Mouse (Mus musculus) liver, embryonic 14.5 days (tissue): ENCODE results near the gene Ctla4. TPM values are rescaled to one million over a fixed set of nuclear protein-coding genes. Genes with fewer than 3 reads are reported as not detected.

Experiments used
- ATAC-seq: fragments of 200-750 bp; cut with Nextera tagmentation; 2 replicates; pipeline ENCODE4 v1.8.0; 2017; ENCODE audit warnings: moderate number of reproducible peaks, mild to moderate bottlenecking, moderate library complexity; ENCODE audit not compliant: insufficient read depth
- DNase-seq, 3 experiments: peaks; one replicate each; pipeline ENCODE4 v3.0.0-alpha.2; 2012 to 2013; ENCODE audit warnings: low read depth in 3 of 3, low spot score in 3 of 3
- H3K27ac ChIP-seq: fragments of 300-500 bp; sonication (generic); 2 replicates; pipeline ENCODE4 v1.5.1; 2014; ENCODE audit warnings: moderate library complexity, mild to moderate bottlenecking, control low read depth, inconsistent platforms
- H3K27me3 ChIP-seq: fragments of 300-500 bp; sonication (generic); 2 replicates; pipeline ENCODE4 v1.6.1; 2014; ENCODE audit warnings: mild to moderate bottlenecking, low read length, moderate library complexity; ENCODE audit not compliant: control insufficient read depth, insufficient read depth
- H3K36me3 ChIP-seq: fragments of 300-500 bp; sonication (generic); replicated peaks from 2 replicates; pipeline ENCODE4 v1.6.1; 2014; ENCODE audit warnings: low read depth; ENCODE audit not compliant: control insufficient read depth, insufficient read depth
- H3K4me1 ChIP-seq, 2 experiments: fragments of 200-500 bp in 1 of 2; fragments of 300-500 bp in 1 of 2; sonication (generic) in 1 of 2; replicated peaks; 2 replicates each; pipeline ENCODE4 v1.6.1; 2012 to 2014; ENCODE audit warnings: antibody characterized with exemption in 1 of 2, inconsistent platforms in 1 of 2, low read length in 1 of 2; ENCODE audit not compliant: control insufficient read depth in 2 of 2, insufficient read depth in 2 of 2
- H3K4me2 ChIP-seq: fragments of 300-500 bp; sonication (generic); 2 replicates; pipeline ENCODE4 v1.6.1; 2014; ENCODE audit warnings: low read depth, mild to moderate bottlenecking, control low read depth, moderate library complexity
- H3K4me3 ChIP-seq, 2 experiments: fragments of 200-500 bp in 1 of 2; fragments of 300-500 bp in 1 of 2; sonication (generic) in 1 of 2; 2 replicates each; pipeline ENCODE4 v1.5.1; 2012 to 2014; ENCODE audit warnings: low read depth in 2 of 2, low read length in 2 of 2, mild to moderate bottlenecking in 2 of 2, control low read depth in 1 of 2, inconsistent platforms in 1 of 2, moderate library complexity in 1 of 2; ENCODE audit not compliant: insufficient read depth in 1 of 2
- H3K9ac ChIP-seq: fragments of 300-500 bp; sonication (generic); replicated peaks from 2 replicates; pipeline ENCODE4 v1.6.1; 2014; ENCODE audit warnings: mild to moderate bottlenecking, control low read depth, moderate library complexity
- H3K9me3 ChIP-seq: fragments of 300-500 bp; sonication (generic); 2 replicates; pipeline ENCODE4 v1.6.1; 2016; ENCODE audit warnings: low read length, mixed read lengths; ENCODE audit not compliant: control insufficient read depth
- CTCF ChIP-seq: IDR thresholded peaks from 2 replicates; pipeline ENCODE4 v1.5.1; 2016; ENCODE audit warnings: antibody characterized with exemption, low read depth, control low read depth
- EP300 ChIP-seq: IDR thresholded peaks from 2 replicates; pipeline ENCODE4 v1.6.1; 2016; ENCODE audit warnings: antibody characterized with exemption, low read depth
- WGBS: fragments of 180-500 bp; shearing (Covaris S2); extraction: QIAGEN DNeasy Blood & Tissue Kit; methylation state at CpG from one replicate; pipeline ENCODE4 v1.1.7; 2014; ENCODE audit not compliant: insufficient replicate concordance; 5-methylcytosine and 5-hydroxymethylcytosine counted together
- polyA plus RNA-seq, 2 experiments: library from polyadenylated mRNA; depleted of rRNA in 1 of 2; stranded (reverse) in 1 of 2; unstranded in 1 of 2; fragments of >200 nt; fragmentation: Nextera tagmentation in 1 of 2; extraction: Ambion mirVana in 1 of 2; gene quantifications; 2 replicates each; pipeline versions ENCODE4 v1.2.1 to v1.2.3; 2012 to 2014

Gene Ctla4
- polyA plus RNA-seq, 2 experiments = not detected

DNA sequence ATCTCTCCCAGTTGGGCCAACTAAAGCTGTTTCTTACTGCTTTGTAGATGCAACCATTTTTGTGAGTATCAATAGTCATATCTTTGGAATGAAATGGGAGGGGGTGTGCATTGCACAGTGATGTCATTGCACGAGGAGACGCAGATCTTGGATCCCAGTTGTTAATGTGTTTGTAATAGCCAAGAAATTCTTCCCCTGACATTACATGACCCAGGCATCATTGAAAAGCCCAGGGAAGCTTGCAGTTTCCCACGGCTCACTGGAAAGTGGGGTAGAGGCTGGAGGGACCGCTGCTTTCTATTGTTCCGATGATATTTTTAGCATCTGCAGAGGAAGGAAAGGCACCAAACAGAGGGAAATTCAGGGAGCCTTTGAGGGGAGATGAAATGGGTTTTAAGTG lies 25.8 kb upstream of the Ctla4 start:
- H3K27me3 ChIP-seq = no peaks in the 10 kb centered on the region
- H3K9me3 ChIP-seq = no peaks in the 10 kb centered on the region
- H3K9ac ChIP-seq = no peak overlapping the region
- no peak for TF ChIP-seq CTCF
- TF ChIP-seq EP300 = no peak
- 18% methylated on average over 5 of the region's 5 CpGs for WGBS
- H3K4me3 ChIP-seq = no peak overlapping the region
- H3K27ac ChIP-seq = no peak overlapping the region
- ATAC-seq = no peak
- peaks cover 0 to 14% of the 10 kb centered on the region in 2 experiments; a peak in 2 of 4 replicates for H3K4me1 ChIP-seq
- no peaks in the 10 kb centered on the region for H3K36me3 ChIP-seq
- no peak overlapping the region for H3K4me2 ChIP-seq
- DNase-seq = no peak

- H3K36me3 ChIP-seq = no peaks in the 10 kb centered on the region
- ATAC-seq (no peak), DNase-seq (no peak)
- TF ChIP-seq CTCF (no peak), EP300 (no peak)
- WGBS = 55% methylated on average over 5 of the region's 5 CpGs
- H3K27ac ChIP-seq = no peak overlapping the region
- peaks cover 0 to 14% of the 10 kb centered on the region in 2 experiments; a peak in 2 of 4 replicates for H3K4me1 ChIP-seq
- H3K4me3 ChIP-seq = no peak overlapping the region
- no peak overlapping the region for H3K9ac ChIP-seq
- H3K27me3 ChIP-seq = no peaks in the 10 kb centered on the region
- H3K9me3 ChIP-seq = no peaks in the 10 kb centered on the region
- H3K4me2 ChIP-seq = no peak overlapping the region
These were observed 25.4 kb upstream of the Ctla4 start for GRCm38 (mm10) chr1:60861431-60861830.

- Histone ChIP-seq H3K9me3 (no peaks in the 10 kb centered on the region), H3K4me3 (no peak overlapping the region), H3K9ac (no peak overlapping the region), H3K36me3 (no peaks in the 10 kb centered on the region), H3K4me2 (no peak overlapping the region), H3K27me3 (no peaks in the 10 kb centered on the region), H3K27ac (no peak overlapping the region), H3K4me1 (peaks cover 0 to 14% of the 10 kb centered on the region in 2 experiments; a peak in 2 of 4 replicates)
- WGBS = 53% methylated on average over 3 of the region's 3 CpGs
- ATAC-seq (no peak), DNase-seq (no peak)
- TF ChIP-seq EP300 = no peak
- TF ChIP-seq CTCF = no peak
These were observed 24.3 kb upstream of the Ctla4 start for GRCm38 (mm10) chr1:60862510-60862909.

DNA sequence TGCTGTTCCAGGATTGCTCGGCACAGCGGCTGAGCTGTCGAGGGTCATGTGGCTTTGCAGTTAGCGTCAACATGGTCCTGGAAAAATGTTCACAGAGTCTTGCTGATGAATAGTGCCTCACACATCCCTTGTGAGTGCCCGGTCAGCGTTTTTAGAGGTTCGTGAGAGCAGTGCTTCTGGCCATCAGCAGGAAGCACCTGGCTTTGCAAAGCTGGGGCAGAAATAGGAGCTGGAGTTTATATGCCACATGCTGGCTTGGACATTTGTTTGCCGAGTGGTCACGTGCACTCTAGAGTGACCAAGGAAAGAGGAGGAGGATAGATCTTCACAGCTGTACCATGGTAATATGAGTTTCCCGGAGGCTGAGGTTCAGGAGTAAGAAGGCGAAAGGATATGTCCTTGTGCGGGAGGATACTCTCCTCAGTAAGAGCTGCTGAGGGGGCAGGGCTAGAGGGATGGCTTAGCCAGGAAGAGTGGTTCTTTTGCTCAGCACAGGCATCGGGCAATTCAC lies 23.8 kb upstream of the Ctla4 start:
- Histone ChIP-seq H3K4me3 (no peak overlapping the region), H3K4me2 (no peak overlapping the region), H3K9me3 (no peaks in the 10 kb centered on the region), H3K36me3 (no peaks in the 10 kb centered on the region), H3K27ac (no peak overlapping the region), H3K9ac (no peak overlapping the region), H3K4me1 (peaks cover 0 to 11% of the 10 kb centered on the region in 2 experiments; a peak in 2 of 4 replicates), H3K27me3 (no peaks in the 10 kb centered on the region)
- ATAC-seq (peak; percentile 50; the same call in 1 of the 2 replicates), DNase-seq (no peak)
- TF ChIP-seq EP300 (no peak), CTCF (no peak)
- 14% methylated on average over 13 of the region's 13 CpGs for WGBS

DNA sequence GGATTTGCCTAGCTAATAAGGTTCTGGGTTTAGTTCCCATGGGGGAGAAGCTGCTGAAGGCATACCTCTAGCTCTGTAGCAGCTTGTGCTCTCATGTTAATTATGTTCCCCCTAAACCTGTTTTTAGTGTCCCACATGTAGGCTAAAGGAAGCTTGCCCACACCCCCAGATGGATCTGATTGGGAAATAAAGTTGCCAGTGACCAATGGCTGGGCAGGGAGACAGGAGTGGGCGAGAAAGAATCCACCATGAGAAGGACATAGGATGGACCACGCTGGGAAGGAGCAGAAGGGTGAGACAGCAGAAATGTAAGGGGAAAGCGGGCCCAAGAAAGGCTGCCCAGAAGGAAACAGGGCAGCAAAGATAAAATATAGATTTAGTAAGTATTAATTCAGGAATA lies 23.1 kb upstream of the Ctla4 start:
- Histone ChIP-seq H3K27ac (no peak overlapping the region), H3K4me2 (no peak overlapping the region), H3K36me3 (no peaks in the 10 kb centered on the region), H3K9me3 (no peaks in the 10 kb centered on the region), H3K27me3 (no peaks in the 10 kb centered on the region), H3K4me1 (peaks cover 0 to 11% of the 10 kb centered on the region in 2 experiments; a peak in 2 of 4 replicates), H3K9ac (no peak overlapping the region), H3K4me3 (no peak overlapping the region)
- no peak for ATAC-seq
- TF ChIP-seq EP300 (no peak), CTCF (no peak)
- 37% methylated on average over 3 of the region's 3 CpGs for WGBS
- DNase-seq = no peak
